Mouse (Mus musculus) ES-Bruce4 (cell line): ENCODE measurements around the gene Neurl1a.

ENCODE experiments used
- CTCF ChIP-seq: IDR thresholded peaks from one replicate; pipeline ENCODE4 v1.8.1; 2011; ENCODE audit warnings: low read depth, low read length
- EP300 ChIP-seq: IDR thresholded peaks from 2 replicates; pipeline ENCODE4 v1.6.1; 2011; ENCODE audit warnings: low read depth, low read length; ENCODE audit not compliant: insufficient read depth
- POLR2A ChIP-seq: IDR thresholded peaks from one replicate; pipeline ENCODE4 v1.8.1; 2011; ENCODE audit warnings: low read length; ENCODE audit not compliant: insufficient read depth

- TF ChIP-seq CTCF (no peak), POLR2A (no peak), EP300 (no peak)
These were observed 76.4 kb downstream of the Neurl1a start for GRCm38 (mm10) chr19:47255036-47255435.
